Mouse (Mus musculus) megakaryocyte, embryonic 14.5 days (primary cell): ENCODE measurements around the gene Dusp3. TPM values are rescaled to one million over a fixed set of nuclear protein-coding genes. Genes with fewer than 3 reads are reported as not detected.
A peak's percentile ranks its signal among the peaks of the same experiment; 100 is the strongest.

Experiments
- H3K27me3 ChIP-seq: replicated peaks from 2 replicates; pipeline ENCODE3; 2012; ENCODE audit warnings: inconsistent platforms
- H3K36me3 ChIP-seq: replicated peaks from 2 replicates; pipeline ENCODE3; 2012; ENCODE audit warnings: low read length, inconsistent platforms, mixed read lengths
- H3K4me1 ChIP-seq: 2 replicates; pipeline ENCODE4 v1.6.1; 2012; ENCODE audit warnings: inconsistent platforms
- H3K4me3 ChIP-seq: replicated peaks from 2 replicates; pipeline ENCODE3; 2012; ENCODE audit warnings: moderate library complexity, mild to moderate bottlenecking, inconsistent platforms
- H3K9me3 ChIP-seq: 2 replicates; pipeline ENCODE4 v1.6.1; 2012; ENCODE audit warnings: inconsistent platforms
- FLI1 ChIP-seq: IDR thresholded peaks from 2 replicates; pipeline ENCODE4 v1.6.1; 2012; ENCODE audit warnings: low read length, inconsistent platforms, mixed read lengths
- GATA1 ChIP-seq: IDR thresholded peaks from 3 replicates; pipeline ENCODE4 v1.6.1; 2012; ENCODE audit warnings: mixed read lengths, low read length, inconsistent platforms, borderline replicate concordance
- polyA plus RNA-seq: library from polyadenylated mRNA; stranded (reverse); fragments of >175 nt; gene quantifications from 2 replicates; pipeline ENCODE4 v1.2.3, GENCODE M21; 2012; ENCODE audit warnings: low replicate concordance; ENCODE audit not compliant: insufficient read depth

Dusp3 gene
- polyA plus RNA-seq, 1 experiment, result 47.3 TPM

- peaks cover 48% of the 10 kb centered on the region for H3K36me3 ChIP-seq
- peaks cover 83% of the 10 kb centered on the region for H3K4me1 ChIP-seq
- no peak for TF ChIP-seq GATA1
- TF ChIP-seq FLI1, result no peak
- peak overlapping the region; percentile 95 for H3K4me3 ChIP-seq
- H3K9me3 ChIP-seq, result no peaks in the 10 kb centered on the region
- peaks cover 15% of the 10 kb centered on the region for H3K27me3 ChIP-seq
Measured at GRCm38 (mm10) chr11:101982981-101983411, 3.8 kb downstream of the Dusp3 start.

- TF ChIP-seq GATA1 (no peak), FLI1 (no peak)
- Histone ChIP-seq H3K36me3 (peaks cover 60% of the 10 kb centered on the region), H3K4me3 (peak overlapping the region; percentile 87)
Measured at GRCm38 (mm10) chr11:101981850-101982249, 5.0 kb downstream of the Dusp3 start.

GRCm38 (mm10) chr11:101980603-101981157 is 6.1 kb downstream of the Dusp3 start:
- Histone ChIP-seq H3K4me3 (peak overlapping the region; percentile 40), H3K4me1 (peaks cover 93% of the 10 kb centered on the region), H3K36me3 (peaks cover 71% of the 10 kb centered on the region), H3K9me3 (no peaks in the 10 kb centered on the region), H3K27me3 (no peaks in the 10 kb centered on the region)
- no peak for TF ChIP-seq FLI1
- TF ChIP-seq GATA1, result no peak

More at GRCm38 (mm10) chr11:101981850-101982249, 5.0 kb downstream of the Dusp3 start:
- no peaks in the 10 kb centered on the region for H3K9me3 ChIP-seq
- H3K27me3 ChIP-seq, result peaks cover 5% of the 10 kb centered on the region
- H3K4me1 ChIP-seq, result peaks cover 94% of the 10 kb centered on the region

GRCm38 (mm10) chr11:101979140-101979539 is 7.7 kb downstream of the Dusp3 start:
- TF ChIP-seq FLI1 (no peak), GATA1 (no peak)
- no peaks in the 10 kb centered on the region for H3K27me3 ChIP-seq
- H3K4me3 ChIP-seq, result no peak overlapping the region
- peaks cover 94% of the 10 kb centered on the region for H3K4me1 ChIP-seq
- H3K36me3 ChIP-seq, result peaks cover 87% of the 10 kb centered on the region
- H3K9me3 ChIP-seq, result no peaks in the 10 kb centered on the region

- Histone ChIP-seq H3K9me3 (no peaks in the 10 kb centered on the region), H3K4me1 (peaks cover 82% of the 10 kb centered on the region), H3K36me3 (peaks cover 100% of the 10 kb centered on the region), H3K27me3 (no peaks in the 10 kb centered on the region), H3K4me3 (no peak overlapping the region)
- TF ChIP-seq FLI1 (no peak), GATA1 (no peak)
Measured at GRCm38 (mm10) chr11:101976949-101977348, 9.9 kb downstream of the Dusp3 start.

- H3K4me3 ChIP-seq, result no peak overlapping the region
- H3K27me3 ChIP-seq, result no peaks in the 10 kb centered on the region
- TF ChIP-seq GATA1, result no peak
- TF ChIP-seq FLI1, result no peak
- peaks cover 95% of the 10 kb centered on the region for H3K36me3 ChIP-seq
- no peaks in the 10 kb centered on the region for H3K9me3 ChIP-seq
- H3K4me1 ChIP-seq, result peaks cover 67% of the 10 kb centered on the region
Measured at GRCm38 (mm10) chr11:101974923-101975322, 11.9 kb downstream of the Dusp3 start.

GRCm38 (mm10) chr11:101974181-101974580 is 12.6 kb downstream of the Dusp3 start:
- TF ChIP-seq FLI1 (no peak), GATA1 (no peak)
- no peak overlapping the region for H3K4me3 ChIP-seq
- no peaks in the 10 kb centered on the region for H3K27me3 ChIP-seq
- H3K9me3 ChIP-seq, result no peaks in the 10 kb centered on the region
- H3K36me3 ChIP-seq, result peaks cover 88% of the 10 kb centered on the region
- H3K4me1 ChIP-seq, result peaks cover 59% of the 10 kb centered on the region

GRCm38 (mm10) chr11:101973496-101973895 is 13.3 kb downstream of the Dusp3 start:
- H3K9me3 ChIP-seq, result no peaks in the 10 kb centered on the region
- peaks cover 58% of the 10 kb centered on the region for H3K4me1 ChIP-seq
- no peak overlapping the region for H3K4me3 ChIP-seq
- H3K27me3 ChIP-seq, result peaks cover 3% of the 10 kb centered on the region
- no peak for TF ChIP-seq GATA1
- TF ChIP-seq FLI1, result no peak
- H3K36me3 ChIP-seq, result peaks cover 81% of the 10 kb centered on the region

GRCm38 (mm10) chr11:101972651-101973050 is 14.2 kb downstream of the Dusp3 start:
- no peak overlapping the region for H3K4me3 ChIP-seq
- H3K4me1 ChIP-seq, result peaks cover 58% of the 10 kb centered on the region
- H3K9me3 ChIP-seq, result no peaks in the 10 kb centered on the region
- TF ChIP-seq FLI1, result no peak
- no peak for TF ChIP-seq GATA1
- peaks cover 11% of the 10 kb centered on the region for H3K27me3 ChIP-seq
- peaks cover 72% of the 10 kb centered on the region for H3K36me3 ChIP-seq

GRCm38 (mm10) chr11:101972097-101972496 is 14.7 kb downstream of the Dusp3 start:
- no peak overlapping the region for H3K4me3 ChIP-seq
- H3K36me3 ChIP-seq, result peaks cover 67% of the 10 kb centered on the region
- peaks cover 58% of the 10 kb centered on the region for H3K4me1 ChIP-seq
- peaks cover 17% of the 10 kb centered on the region for H3K27me3 ChIP-seq
- H3K9me3 ChIP-seq, result no peaks in the 10 kb centered on the region
- TF ChIP-seq FLI1 (no peak), GATA1 (no peak)
